Mouse (Mus musculus) liver, postnatal 0 days (tissue): ENCODE data around the gene Mia.

Experiments
- CTCF ChIP-seq: sonication (generic); IDR thresholded peaks from 2 replicates; pipeline ENCODE4 v1.5.1; 2016; ENCODE audit warnings: antibody characterized with exemption, low read depth
- EP300 ChIP-seq: IDR thresholded peaks from 2 replicates; pipeline ENCODE4 v1.6.1; 2016; ENCODE audit warnings: antibody characterized with exemption, low read depth, mild to moderate bottlenecking

DNA sequence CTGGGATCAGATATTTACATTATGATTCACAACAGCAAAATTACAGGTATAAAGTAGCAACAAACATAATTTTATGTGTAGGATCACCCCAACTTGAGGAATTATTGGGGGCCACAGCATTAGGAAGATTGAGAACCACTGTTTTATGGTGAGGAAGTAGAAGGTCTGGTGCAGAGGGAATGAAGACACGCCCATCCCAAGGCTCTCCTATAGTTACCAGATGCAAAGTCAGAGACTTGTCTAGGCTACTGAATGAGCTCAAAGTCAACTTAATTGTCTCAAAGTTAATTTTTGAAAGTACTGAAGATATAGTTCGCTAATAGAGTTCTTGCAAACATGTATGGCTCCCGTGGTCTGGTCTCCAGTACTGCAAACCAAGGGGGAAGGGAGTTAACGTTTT, 47.2 kb downstream of the Mia start:
- TF ChIP-seq EP300 (no peak), CTCF (no peak)
